ENCODE assay signal across 8 mouse cellular contexts in genomic region chr11:88718766-88719595, GRCm38 (mm10). TPM values are rescaled to one million over a fixed set of nuclear protein-coding genes. Genes with fewer than 3 reads are reported as not detected.
A peak's percentile ranks its signal among the peaks of the same experiment; 100 is the strongest.
DNase-seq lines count a peak whose midpoint lies in the region; ATAC-seq and TF ChIP-seq lines count a peak whose summit lies in the region.

No protein-coding gene starts in this region.

- WGBS in kidney, embryonic 14.5 days, result 5% methylated on average over 38 of the region's 38 CpGs
- 4% methylated on average over 38 of the region's 38 CpGs for WGBS in hindbrain, embryonic 16.5 days

- TF ChIP-seq POLR2A in embryonic fibroblast, embryonic 13.5 days (IDR thresholded peaks at IDR 0.05; ENCODE audit: low read depth, low read length), result peak; percentile 36; the same call in 1 of the 2 replicates

- H3K9me3 ChIP-seq in kidney, embryonic 14.5 days (ENCODE audit: control insufficient read depth, low read length), result no peaks in the 10 kb centered on the region
- H3K9me3 ChIP-seq in ES-E14 (ENCODE audit: control insufficient read depth, insufficient read depth, low read depth, low read length), result no peaks in the 10 kb centered on the region
- no peaks in the 10 kb centered on the region for H3K9me3 ChIP-seq in hindbrain, embryonic 16.5 days (ENCODE audit: control insufficient read depth, low read length)

- peaks cover 1% of the 10 kb centered on the region; the same call in 1 of the 2 replicates for H3K36me3 ChIP-seq in kidney, embryonic 14.5 days (ENCODE audit: control insufficient read depth, insufficient read depth, low read length)
- H3K36me3 ChIP-seq in ES-E14 (ENCODE audit: control insufficient read depth, insufficient read depth, low read length, poor library complexity, severe bottlenecking), result peaks cover 4% of the 10 kb centered on the region; the same call in 1 of the 2 replicates
- no peaks in the 10 kb centered on the region for H3K36me3 ChIP-seq in hindbrain, embryonic 16.5 days (ENCODE audit: control insufficient read depth, insufficient read depth, low read length)

- peak overlapping the region; percentile 95 for H3K4me3 ChIP-seq in kidney, embryonic 14.5 days (ENCODE audit: low read length)
- peak overlapping the region; percentile 94 to 100 for H3K4me3 ChIP-seq in ES-E14 (ENCODE audit: insufficient read depth in 1 of 2, low read depth in 1 of 2, low read length in 2 of 2, poor library complexity in 1 of 2, severe bottlenecking in 1 of 2)
- peak overlapping the region; percentile 76 for H3K4me3 ChIP-seq in embryonic fibroblast, embryonic 13.5 days (ENCODE audit: insufficient read depth, low read length)
- peak overlapping the region; percentile 94 for H3K4me3 ChIP-seq in hindbrain, embryonic 16.5 days (ENCODE audit: low read length)

- H3K27ac ChIP-seq in kidney, embryonic 14.5 days (ENCODE audit: low read depth, low read length), result peak overlapping the region; percentile 92
- H3K27ac ChIP-seq in ES-E14 (ENCODE audit: insufficient read depth, low read depth, low read length, poor library complexity, severe bottlenecking), result peak overlapping the region; percentile 98
- H3K27ac ChIP-seq in embryonic fibroblast, embryonic 13.5 days (ENCODE audit: insufficient read depth, low read length), result peak overlapping the region; percentile 30; the same call in 1 of the 2 replicates
- H3K27ac ChIP-seq in hindbrain, embryonic 16.5 days (ENCODE audit: low read depth, low read length), result peak overlapping the region; percentile 96

- no peaks in the 10 kb centered on the region for H3K27me3 ChIP-seq in kidney, embryonic 14.5 days (ENCODE audit: control insufficient read depth, insufficient read depth, low read length)
- no peaks in the 10 kb centered on the region for H3K27me3 ChIP-seq in hindbrain, embryonic 16.5 days (replicated peaks; ENCODE audit: control insufficient read depth, insufficient read depth, low read length)

- peak overlapping the region; percentile 76 for H3K4me2 ChIP-seq in kidney, embryonic 14.5 days (replicated peaks; ENCODE audit: low read depth, low read length)
- peak overlapping the region; percentile 88 for H3K4me2 ChIP-seq in hindbrain, embryonic 16.5 days (ENCODE audit: low read length)

- peaks cover 16% of the 10 kb centered on the region for H3K4me1 ChIP-seq in kidney, embryonic 14.5 days (ENCODE audit: control insufficient read depth, insufficient read depth, low read length)
- H3K4me1 ChIP-seq in ES-E14 (ENCODE audit: control insufficient read depth in 2 of 2, insufficient read depth in 2 of 2, low read length in 2 of 2, poor library complexity in 1 of 2), result peaks cover 3 to 13% of the 10 kb centered on the region in 2 experiments; a peak in 3 of 4 replicates
- H3K4me1 ChIP-seq in embryonic fibroblast, embryonic 13.5 days (ENCODE audit: control insufficient read depth, insufficient read depth, low read length), result no peaks in the 10 kb centered on the region; the same call in 1 of the 2 replicates
- peaks cover 17% of the 10 kb centered on the region for H3K4me1 ChIP-seq in hindbrain, embryonic 16.5 days (ENCODE audit: control insufficient read depth, insufficient read depth, low read depth, low read length)

- no peak for DNase-seq in kidney, adult 8-10 months
- no peak for DNase-seq in ES-E14 (ENCODE audit: low read depth, low spot score)
- no peak for DNase-seq in natural killer cell, adult 2 months (ENCODE audit: low spot score in 2 of 2)
- DNase-seq in adrenal gland, postnatal 10 days, result no peak

- in situ Hi-C loops in ES-E14 (cut with MboI; ENCODE audit: low sequenced_read_pairs in 2 of 2, unreplicated experiment in 2 of 2), result no loop called here

- peak overlapping the region; percentile 99 for H3K9ac ChIP-seq in kidney, embryonic 14.5 days (ENCODE audit: low read depth, low read length)
- H3K9ac ChIP-seq in ES-E14 (ENCODE audit: insufficient read depth, low read depth, low read length, poor library complexity, severe bottlenecking), result peak overlapping the region; percentile 99
- H3K9ac ChIP-seq in hindbrain, embryonic 16.5 days (ENCODE audit: low read depth, low read length), result peak overlapping the region; percentile 95

- no peak for TF ChIP-seq CTCF in embryonic fibroblast, embryonic 13.5 days (IDR thresholded peaks at IDR 0.05; ENCODE audit: borderline replicate concordance, insufficient read depth, low read length)

- peak; percentile 51 for ATAC-seq in kidney, embryonic 14.5 days (ENCODE audit: low FRiP score, low TSS enrichment)
- ATAC-seq in hindbrain, embryonic 16.5 days, result no peak
- ATAC-seq in megakaryocyte, adult 5-6 weeks (ENCODE audit: poor library complexity, severe bottlenecking), result peak; percentile 26

TF ChIP-seq in ES-E14, 5 proteins besides CTCF, POLR2A, EP300 and RAD21:
- TF ChIP-seq MAFK (IDR thresholded peaks at IDR 0.05; ENCODE audit: insufficient read depth, low read depth, low read length) (no peak), ZNF384 (IDR thresholded peaks at IDR 0.05; ENCODE audit: low read depth, low read length) (no peak)
TF ChIP-seq in ES-E14: peak in this region for 0.

RNA-seq across cellular contexts. Expression of gene Msi2, which starts 0.7 kb away (rescaled TPM):
- polyA plus RNA-seq in kidney, embryonic 14.5 days (2014; fragmentation: Nextera tagmentation; extraction: Ambion mirVana), result 30.8 and 50.4 TPM in 2 replicates
- total RNA-seq in ES-E14 (2012; rRNA removed), result 66.4 and 94.8 TPM in 2 replicates
- polyA plus RNA-seq in embryonic fibroblast, embryonic 13.5 days (2011; ENCODE audit: insufficient read length, low read depth, missing spikeins), result 44.9 and 50.7 TPM in 2 replicates
- 28.8 and 31.0 TPM in 2 replicates for polyA plus RNA-seq in hindbrain, embryonic 16.5 days (2015; fragmentation: Nextera tagmentation; extraction: Ambion mirVana)
- total RNA-seq in megakaryocyte, adult 5-6 weeks (2015), result 5.3 and 5.7 TPM in 2 replicates
- total RNA-seq in megakaryocyte, adult 5-6 weeks (2017), result 7.8 and 14.4 TPM in 2 replicates
- total RNA-seq in adrenal gland, postnatal 10 days (2021), result 100 to 1,000 TPM; 149 to 152 TPM

Comparison
In these comparisons a context has a peak if more than half of its experiments do, and no peak if none do; other contexts are left out.
1. H3K27ac ChIP-seq: peak in every context shown above with its lines; median percentile 98 in ES-E14; 96 in hindbrain, embryonic 16.5 days; 92 in kidney, embryonic 14.5 days; 30 in embryonic fibroblast, embryonic 13.5 days.